Mouse (Mus musculus) liver, embryonic 12.5 days (tissue): ENCODE results near the gene Grm5. TPM values are rescaled to one million over a fixed set of nuclear protein-coding genes. Genes with fewer than 3 reads are reported as not detected.

Source experiments
- ATAC-seq: fragments of 200-750 bp; cut with Nextera tagmentation; 2 replicates; pipeline ENCODE4 v1.8.0; 2017; ENCODE audit warnings: moderate number of reproducible peaks, mild to moderate bottlenecking, moderate library complexity
- H3K27ac ChIP-seq: fragments of 300-500 bp; sonication (generic); 2 replicates; pipeline ENCODE4 v1.5.1; 2016; ENCODE audit warnings: mild to moderate bottlenecking
- H3K27me3 ChIP-seq: fragments of 300-500 bp; sonication (generic); replicated peaks from 2 replicates; pipeline ENCODE4 v1.6.1; 2016; ENCODE audit warnings: mild to moderate bottlenecking, moderate library complexity
- H3K36me3 ChIP-seq: fragments of 300-500 bp; sonication (generic); 2 replicates; pipeline ENCODE4 v1.6.1; 2016; ENCODE audit warnings: mild to moderate bottlenecking, moderate library complexity
- H3K4me1 ChIP-seq: fragments of 300-500 bp; sonication (generic); 2 replicates; pipeline ENCODE4 v1.6.1; 2016
- H3K4me2 ChIP-seq: fragments of 300-500 bp; sonication (generic); 2 replicates; pipeline ENCODE4 v1.6.1; 2016; ENCODE audit warnings: mild to moderate bottlenecking, moderate library complexity
- H3K4me3 ChIP-seq: fragments of 300-500 bp; sonication (generic); 2 replicates; pipeline ENCODE4 v1.5.1; 2016; ENCODE audit warnings: mild to moderate bottlenecking, moderate library complexity
- H3K9ac ChIP-seq: fragments of 300-500 bp; sonication (generic); 2 replicates; pipeline ENCODE4 v1.6.1; 2016; ENCODE audit warnings: mild to moderate bottlenecking, moderate library complexity
- H3K9me3 ChIP-seq: fragments of 300-500 bp; sonication (generic); replicated peaks from 2 replicates; pipeline ENCODE4 v1.6.1; 2016; ENCODE audit warnings: mild to moderate bottlenecking, moderate library complexity
- WGBS: fragments of 180-500 bp; shearing (Covaris S2); methylation state at CpG from one replicate; pipeline ENCODE4 v1.1.7; 2016; ENCODE audit not compliant: insufficient replicate concordance; 5-methylcytosine and 5-hydroxymethylcytosine counted together
- polyA plus RNA-seq: library from polyadenylated mRNA; unstranded; fragments of >200 nt; fragmentation: Nextera tagmentation; extraction: Ambion mirVana; gene quantifications from 2 replicates; pipeline ENCODE4 v1.2.1, GENCODE M21; 2016

Grm5 gene
- polyA plus RNA-seq, 1 experiment from 2014 or later = not detected

GRCm38 (mm10) chr7:88116724-88117409 is 532.9 kb downstream of the Grm5 start:
- Histone ChIP-seq H3K4me1 (no peaks in the 10 kb centered on the region), H3K27me3 (no peaks in the 10 kb centered on the region), H3K4me2 (no peak overlapping the region), H3K27ac (no peak overlapping the region), H3K9me3 (no peaks in the 10 kb centered on the region), H3K36me3 (no peaks in the 10 kb centered on the region), H3K9ac (no peak overlapping the region), H3K4me3 (no peak overlapping the region)
- WGBS = 70% methylated on average over 6 of the region's 6 CpGs
- ATAC-seq = no peak

GRCm38 (mm10) chr7:88128080-88128848 is 544.3 kb downstream of the Grm5 start:
- H3K4me1 ChIP-seq = no peaks in the 10 kb centered on the region
- H3K4me2 ChIP-seq = no peak overlapping the region
- no peak for ATAC-seq
- peaks cover 17% of the 10 kb centered on the region for H3K27me3 ChIP-seq
- 73% methylated on average over 8 of the region's 8 CpGs for WGBS
- H3K9ac ChIP-seq = no peak overlapping the region
- no peak overlapping the region for H3K27ac ChIP-seq
- no peaks in the 10 kb centered on the region for H3K9me3 ChIP-seq
- H3K4me3 ChIP-seq = no peak overlapping the region
- H3K36me3 ChIP-seq = no peaks in the 10 kb centered on the region

- Histone ChIP-seq H3K4me1 (no peaks in the 10 kb centered on the region), H3K27ac (no peak overlapping the region), H3K36me3 (no peaks in the 10 kb centered on the region), H3K4me3 (peak overlapping the region; percentile 25), H3K27me3 (peaks cover 17% of the 10 kb centered on the region), H3K4me2 (peak overlapping the region; percentile 51), H3K9ac (no peak overlapping the region), H3K9me3 (no peaks in the 10 kb centered on the region)
- ATAC-seq = no peak
- 13% methylated on average over 41 of the region's 41 CpGs for WGBS
Observed at GRCm38 (mm10) chr7:88129536-88130487, 545.8 kb downstream of the Grm5 start.

- ATAC-seq = no peak
- Histone ChIP-seq H3K36me3 (no peaks in the 10 kb centered on the region), H3K9ac (no peak overlapping the region), H3K9me3 (no peaks in the 10 kb centered on the region), H3K4me3 (peak overlapping the region; percentile 25), H3K4me1 (no peaks in the 10 kb centered on the region), H3K4me2 (peak overlapping the region; percentile 51), H3K27ac (no peak overlapping the region), H3K27me3 (peaks cover 17% of the 10 kb centered on the region)
- WGBS = 25% methylated on average over 22 of the region's 22 CpGs
Observed at GRCm38 (mm10) chr7:88130488-88130849, 546.5 kb downstream of the Grm5 start.

- no peak for ATAC-seq
- H3K4me2 ChIP-seq = no peak overlapping the region
- 43% methylated on average over 1 of the region's 1 CpGs for WGBS
Observed at GRCm38 (mm10) chr7:88159542-88160241, 575.7 kb downstream of the Grm5 start.

GRCm38 (mm10) chr7:88161586-88161985 is 577.6 kb downstream of the Grm5 start:
- WGBS = 77% methylated on average over 2 of the region's 2 CpGs
- no peaks in the 10 kb centered on the region for H3K4me1 ChIP-seq
- H3K9me3 ChIP-seq = no peaks in the 10 kb centered on the region
- no peaks in the 10 kb centered on the region for H3K36me3 ChIP-seq
- no peak overlapping the region for H3K9ac ChIP-seq
- ATAC-seq = no peak
- no peak overlapping the region for H3K4me2 ChIP-seq
- no peak overlapping the region for H3K27ac ChIP-seq
- no peak overlapping the region for H3K4me3 ChIP-seq
- no peaks in the 10 kb centered on the region for H3K27me3 ChIP-seq

More at GRCm38 (mm10) chr7:88159542-88160241, 575.7 kb downstream of the Grm5 start:
- Histone ChIP-seq H3K36me3 (no peaks in the 10 kb centered on the region), H3K9me3 (no peaks in the 10 kb centered on the region), H3K27me3 (no peaks in the 10 kb centered on the region), H3K27ac (no peak overlapping the region), H3K9ac (no peak overlapping the region), H3K4me3 (no peak overlapping the region), H3K4me1 (no peaks in the 10 kb centered on the region)

Other genes starting within 250 kb of the Grm5 start
- 0.04 TPM in 1 of 2 replicates, not detected in the other for gene Tyr, start 90.7 kb upstream of the Grm5 start, polyA plus RNA-seq